Mouse (Mus musculus): ENCODE measurements around the gene Afdn. TPM values are rescaled to one million over a fixed set of nuclear protein-coding genes. Genes with fewer than 3 reads are reported as not detected.

Gene Afdn
- polyA plus RNA-seq, 1 experiment = 6.6 TPM

DNA sequence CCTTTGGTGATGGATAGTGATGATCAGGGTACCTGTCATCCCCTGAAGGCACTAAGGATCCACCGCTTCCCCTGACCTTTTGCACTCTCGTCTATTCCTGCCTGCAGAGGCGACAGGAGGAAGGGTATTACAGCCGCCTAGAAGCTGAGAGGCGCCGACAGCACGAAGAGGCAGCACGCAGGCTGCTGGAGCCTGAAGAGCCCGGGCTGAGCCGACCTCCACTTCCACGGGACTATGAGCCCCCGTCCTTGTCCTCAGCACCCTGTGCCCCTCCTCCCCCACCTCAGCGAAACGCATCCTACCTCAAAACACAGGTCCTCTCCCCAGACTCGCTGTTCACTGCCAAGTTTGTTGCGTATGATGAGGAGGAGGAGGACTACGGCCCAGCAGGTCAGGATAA is 138.5 kb downstream of the Afdn start:
- TF ChIP-seq POLR2A (IDR thresholded peaks at IDR 0.05; ENCODE audit: borderline replicate concordance, control insufficient read depth, low read depth, low read length) (no peak), CTCF (IDR thresholded peaks at IDR 0.05; ENCODE audit: control insufficient read depth, insufficient read depth, low read length) (no peak)
- 92% methylated on average over 17 of the region's 17 CpGs for WGBS
- Histone ChIP-seq H3K27ac (ENCODE audit: control insufficient read depth, insufficient read depth, low read depth, low read length, poor library complexity) (no peak overlapping the region), H3K4me3 (replicated peaks; ENCODE audit: control insufficient read depth, low read depth, low read length) (no peak overlapping the region), H3K4me1 (ENCODE audit: control insufficient read depth, insufficient read depth, low read length) (no peaks in the 10 kb centered on the region)

DNA sequence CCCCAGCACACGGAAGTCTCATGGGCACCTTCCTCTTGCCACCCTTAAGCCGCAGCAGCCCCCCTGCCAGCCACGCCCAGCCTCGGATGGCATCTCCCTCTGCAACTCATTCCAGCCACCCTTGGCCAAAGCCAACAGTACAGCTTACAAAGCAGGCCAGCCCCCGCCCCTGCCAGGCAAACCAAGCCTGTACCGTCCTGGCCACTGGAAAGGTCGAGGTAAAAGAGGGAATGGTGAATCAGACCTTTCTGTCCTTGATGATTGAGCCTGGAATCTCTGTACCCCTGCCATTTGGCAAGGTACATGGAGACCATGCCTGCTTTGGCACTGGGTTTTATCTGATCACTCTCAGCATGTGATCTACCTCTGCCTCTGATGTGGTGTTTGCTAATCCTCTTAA is 138.9 kb downstream of the Afdn start:
- WGBS = 83% methylated on average over 7 of the region's 7 CpGs
- H3K4me1 ChIP-seq (ENCODE audit: control insufficient read depth, insufficient read depth, low read length) = no peaks in the 10 kb centered on the region
- TF ChIP-seq POLR2A (IDR thresholded peaks at IDR 0.05; ENCODE audit: borderline replicate concordance, control insufficient read depth, low read depth, low read length) (no peak), CTCF (IDR thresholded peaks at IDR 0.05; ENCODE audit: control insufficient read depth, insufficient read depth, low read length) (no peak)
- no peak overlapping the region for H3K27ac ChIP-seq (ENCODE audit: control insufficient read depth, insufficient read depth, low read depth, low read length, poor library complexity)
- no peak overlapping the region for H3K4me3 ChIP-seq (replicated peaks; ENCODE audit: control insufficient read depth, low read depth, low read length)

DNA sequence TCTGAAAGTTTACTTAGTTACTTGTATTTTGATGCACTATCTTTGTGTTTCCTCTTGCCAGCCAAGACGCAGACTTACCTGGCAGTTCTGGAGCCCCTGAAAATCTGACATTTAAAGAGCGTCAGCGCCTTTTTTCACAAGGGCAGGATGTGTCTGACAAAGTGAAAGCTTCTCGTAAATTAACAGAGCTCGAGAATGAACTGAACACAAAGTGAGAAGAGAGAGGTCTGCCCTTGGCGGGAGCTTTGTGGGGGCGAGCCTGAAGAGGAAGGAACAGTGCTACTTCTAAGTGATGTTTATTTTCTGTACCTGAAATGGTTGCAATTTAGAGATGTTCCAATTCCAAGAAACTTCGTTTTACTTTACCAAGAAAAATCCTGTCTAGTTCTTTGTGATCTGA is 143.5 kb downstream of the Afdn start:
- TF ChIP-seq POLR2A (IDR thresholded peaks at IDR 0.05; ENCODE audit: borderline replicate concordance, control insufficient read depth, low read depth, low read length) (no peak), CTCF (IDR thresholded peaks at IDR 0.05; ENCODE audit: control insufficient read depth, insufficient read depth, low read length) (no peak)
- Histone ChIP-seq H3K27ac (ENCODE audit: control insufficient read depth, insufficient read depth, low read depth, low read length, poor library complexity) (no peak overlapping the region), H3K4me1 (ENCODE audit: control insufficient read depth, insufficient read depth, low read length) (no peaks in the 10 kb centered on the region), H3K4me3 (replicated peaks; ENCODE audit: control insufficient read depth, low read depth, low read length) (no peak overlapping the region)
- WGBS = 80% methylated on average over 8 of the region's 8 CpGs

DNA sequence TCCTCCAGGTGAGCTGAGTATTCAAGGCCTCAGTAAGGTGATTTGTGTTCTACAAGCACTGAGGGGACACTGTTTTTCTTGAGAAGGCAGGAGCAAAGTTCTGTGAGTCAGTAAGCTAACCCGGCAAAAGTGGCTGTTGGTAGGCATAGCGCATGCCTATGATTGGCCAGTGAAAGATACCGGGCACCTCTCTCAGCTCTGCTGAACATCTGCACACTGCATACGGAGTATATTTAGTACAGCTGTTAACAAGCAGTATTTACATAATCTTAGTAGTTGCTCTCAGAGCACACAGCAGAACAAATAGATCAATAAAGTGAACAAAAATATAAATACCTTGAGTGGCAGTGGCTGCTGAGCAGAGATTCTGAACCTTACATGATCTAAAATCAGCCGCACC is 146.7 kb downstream of the Afdn start:
- WGBS = 91% methylated on average over 5 of the region's 5 CpGs
- no peak overlapping the region for H3K27ac ChIP-seq (ENCODE audit: control insufficient read depth, insufficient read depth, low read depth, low read length, poor library complexity)
- H3K4me3 ChIP-seq (replicated peaks; ENCODE audit: control insufficient read depth, low read depth, low read length) = no peak overlapping the region
- H3K4me1 ChIP-seq (ENCODE audit: control insufficient read depth, insufficient read depth, low read length) = no peaks in the 10 kb centered on the region
- TF ChIP-seq POLR2A (IDR thresholded peaks at IDR 0.05; ENCODE audit: borderline replicate concordance, control insufficient read depth, low read depth, low read length) (no peak), CTCF (IDR thresholded peaks at IDR 0.05; ENCODE audit: control insufficient read depth, insufficient read depth, low read length) (no peak)

DNA sequence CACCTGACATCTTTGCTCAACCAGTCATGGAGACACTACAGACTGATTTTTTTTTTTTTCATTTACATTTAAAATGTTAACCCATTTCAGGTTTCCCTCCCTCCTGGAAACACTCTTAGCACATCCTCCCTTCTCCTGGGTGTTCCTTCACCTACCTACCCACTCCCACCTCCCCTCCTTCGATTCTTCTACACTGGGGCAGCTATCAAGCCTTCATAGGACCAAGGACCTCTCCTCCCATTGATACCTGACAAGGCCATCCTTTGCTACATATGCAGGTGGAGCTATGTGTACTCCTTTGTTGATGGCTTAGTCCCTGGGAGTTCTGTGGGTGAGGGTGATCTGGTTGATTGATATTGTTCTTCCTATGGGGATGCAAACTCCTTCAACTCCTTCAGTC is 147.3 kb downstream of the Afdn start:
- 63% methylated on average over 1 of the region's 1 CpGs for WGBS

DNA sequence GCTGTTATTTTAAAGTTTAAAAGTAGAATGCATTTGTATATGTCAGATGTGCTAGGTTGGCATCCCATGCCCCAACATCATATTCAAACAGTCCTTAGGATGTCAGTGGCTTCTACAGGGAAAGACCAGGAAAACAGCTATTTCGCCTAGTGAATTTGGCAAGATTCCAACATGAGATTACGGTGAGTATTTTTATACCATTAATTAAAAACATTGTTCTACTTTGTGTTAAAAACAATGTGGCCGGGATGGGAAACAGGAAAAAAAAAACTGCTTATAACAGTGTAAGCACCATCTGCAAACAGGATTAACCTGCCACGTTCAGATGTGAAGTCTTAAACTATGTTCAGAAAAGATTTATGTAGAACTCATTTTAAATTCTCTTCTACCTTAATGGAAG is 153.6 kb downstream of the Afdn start:
- WGBS = 71% methylated on average over 4 of the region's 4 CpGs
- Histone ChIP-seq H3K4me3 (replicated peaks; ENCODE audit: control insufficient read depth, low read depth, low read length) (no peak overlapping the region), H3K4me1 (ENCODE audit: control insufficient read depth, insufficient read depth, low read length) (no peaks in the 10 kb centered on the region), H3K27ac (ENCODE audit: control insufficient read depth, insufficient read depth, low read depth, low read length, poor library complexity) (no peak overlapping the region)
- no peak for TF ChIP-seq POLR2A (IDR thresholded peaks at IDR 0.05; ENCODE audit: borderline replicate concordance, control insufficient read depth, low read depth, low read length)
- TF ChIP-seq CTCF (IDR thresholded peaks at IDR 0.05; ENCODE audit: control insufficient read depth, insufficient read depth, low read length) = no peak

More for the DNA sequence above, 147.3 kb downstream of the Afdn start:
- no peak for TF ChIP-seq POLR2A (IDR thresholded peaks at IDR 0.05; ENCODE audit: borderline replicate concordance, control insufficient read depth, low read depth, low read length)
- TF ChIP-seq CTCF (IDR thresholded peaks at IDR 0.05; ENCODE audit: control insufficient read depth, insufficient read depth, low read length) = no peak
- Histone ChIP-seq H3K4me3 (replicated peaks; ENCODE audit: control insufficient read depth, low read depth, low read length) (no peak overlapping the region), H3K27ac (ENCODE audit: control insufficient read depth, insufficient read depth, low read depth, low read length, poor library complexity) (no peak overlapping the region), H3K4me1 (ENCODE audit: control insufficient read depth, insufficient read depth, low read length) (no peaks in the 10 kb centered on the region)

DNA sequence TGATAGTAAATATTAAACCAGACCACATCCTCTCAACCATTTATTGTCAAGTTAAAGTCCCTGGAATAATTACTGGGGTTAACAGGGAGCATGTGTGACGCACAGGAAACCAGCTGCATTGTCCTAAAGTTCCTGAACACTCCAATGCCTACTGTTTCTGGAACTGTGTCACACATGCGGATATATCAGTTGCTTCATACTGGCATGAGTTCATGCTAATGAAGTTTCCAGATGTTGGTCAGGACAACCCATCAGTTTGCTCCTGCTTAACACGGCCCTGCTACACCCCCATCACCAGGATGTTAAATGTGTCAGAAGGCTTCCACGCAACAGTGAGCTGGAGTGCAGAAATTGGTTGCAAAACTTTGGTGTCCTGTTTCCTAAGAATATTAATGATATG is 154.2 kb downstream of the Afdn start:
- TF ChIP-seq POLR2A (IDR thresholded peaks at IDR 0.05; ENCODE audit: borderline replicate concordance, control insufficient read depth, low read depth, low read length) (no peak), CTCF (IDR thresholded peaks at IDR 0.05; ENCODE audit: control insufficient read depth, insufficient read depth, low read length) (no peak)
- H3K4me1 ChIP-seq (ENCODE audit: control insufficient read depth, insufficient read depth, low read length) = no peaks in the 10 kb centered on the region
- 69% methylated on average over 4 of the region's 4 CpGs for WGBS
- no peak overlapping the region for H3K4me3 ChIP-seq (replicated peaks; ENCODE audit: control insufficient read depth, low read depth, low read length)
- no peak overlapping the region for H3K27ac ChIP-seq (ENCODE audit: control insufficient read depth, insufficient read depth, low read depth, low read length, poor library complexity)

DNA sequence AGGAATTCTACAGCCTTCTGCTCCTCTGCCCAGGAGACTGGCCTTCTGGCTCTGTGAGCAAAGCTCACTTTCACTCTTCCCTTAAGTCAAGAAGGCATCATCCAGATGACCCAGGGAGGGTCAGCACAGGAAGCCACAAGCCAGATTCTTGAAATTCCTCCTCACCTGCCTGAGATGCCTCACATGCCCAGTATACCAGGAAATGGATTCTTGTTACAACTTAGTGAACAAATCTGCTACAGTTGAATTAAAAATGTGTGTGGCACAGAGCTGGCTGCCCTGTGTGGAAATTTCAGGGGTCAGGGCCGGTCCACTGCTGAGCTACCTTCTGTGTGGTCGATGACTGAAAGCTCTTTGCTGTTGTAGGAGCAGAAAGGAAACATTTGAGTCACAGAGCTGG is 160.4 kb downstream of the Afdn start:
- Histone ChIP-seq H3K4me3 (replicated peaks; ENCODE audit: control insufficient read depth, low read depth, low read length) (no peak overlapping the region), H3K4me1 (ENCODE audit: control insufficient read depth, insufficient read depth, low read length) (no peaks in the 10 kb centered on the region), H3K27ac (ENCODE audit: control insufficient read depth, insufficient read depth, low read depth, low read length, poor library complexity) (no peak overlapping the region)
- TF ChIP-seq POLR2A (IDR thresholded peaks at IDR 0.05; ENCODE audit: borderline replicate concordance, control insufficient read depth, low read depth, low read length) (no peak), CTCF (IDR thresholded peaks at IDR 0.05; ENCODE audit: control insufficient read depth, insufficient read depth, low read length) (no peak)
- WGBS = 67% methylated on average over 2 of the region's 2 CpGs

DNA sequence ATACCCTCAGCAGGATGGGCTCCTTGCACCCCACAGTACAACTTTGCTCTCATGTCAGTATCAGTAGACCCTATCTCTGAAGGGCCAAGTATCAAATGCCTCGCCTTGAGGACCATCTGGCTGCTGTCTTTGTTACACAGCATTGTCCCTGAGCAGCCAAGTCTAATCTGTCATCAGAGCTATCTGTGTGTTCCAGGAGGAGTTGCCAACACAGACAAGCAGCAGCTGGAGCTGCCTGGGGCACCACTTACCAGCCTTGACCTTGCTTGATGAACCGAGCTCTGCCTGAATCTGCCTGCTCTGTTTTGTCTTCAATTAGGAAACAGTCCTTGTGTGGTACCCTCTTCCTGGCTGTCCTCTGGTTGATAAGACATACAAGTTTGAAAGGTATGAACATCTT is 163.1 kb downstream of the Afdn start:
- Histone ChIP-seq H3K4me1 (ENCODE audit: control insufficient read depth, insufficient read depth, low read length) (no peaks in the 10 kb centered on the region), H3K27ac (ENCODE audit: control insufficient read depth, insufficient read depth, low read depth, low read length, poor library complexity) (no peak overlapping the region), H3K4me3 (replicated peaks; ENCODE audit: control insufficient read depth, low read depth, low read length) (no peak overlapping the region)
- no peak for TF ChIP-seq CTCF (IDR thresholded peaks at IDR 0.05; ENCODE audit: control insufficient read depth, insufficient read depth, low read length)
- no peak for TF ChIP-seq POLR2A (IDR thresholded peaks at IDR 0.05; ENCODE audit: borderline replicate concordance, control insufficient read depth, low read depth, low read length)
- WGBS = 70% methylated on average over 2 of the region's 2 CpGs

Data from bone marrow, adult 2 months (tissue).